Mouse (Mus musculus): ENCODE measurements at regions not wholly inside any gene's neighbourhood (a gene's known extent, or its start where the extent isn't known, plus 50 kb on each side); places are given as distances from the start of the nearest gene placed in this dataset.

DNA sequence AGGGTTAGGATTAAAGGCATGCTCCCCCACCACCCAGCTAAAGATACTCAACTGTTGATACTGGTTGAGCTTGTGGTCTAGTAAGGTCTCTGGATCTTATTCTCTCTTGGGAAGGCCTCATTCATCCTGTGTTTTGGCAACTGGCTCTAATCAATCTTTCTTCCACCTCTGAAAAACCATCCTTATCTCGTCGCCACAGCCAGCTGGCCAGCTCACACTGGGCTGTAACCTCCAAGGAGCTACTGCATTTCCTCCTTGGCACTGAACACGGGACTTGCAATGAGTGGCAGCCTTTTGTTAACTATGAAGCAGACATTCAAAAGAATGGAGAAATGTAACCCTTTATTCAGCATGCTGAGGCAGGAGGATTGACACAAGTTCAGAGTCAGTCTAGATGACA lies 61.4 kb upstream of the Slc6a6 start:
- 79% methylated on average over 3 of the region's 3 CpGs for WGBS
- H3K27ac ChIP-seq (replicated peaks): no peak overlapping the region
- no peaks in the 10 kb centered on the region for H3K9me3 ChIP-seq (replicated peaks)
- H3K4me1 ChIP-seq: peaks cover 4% of the 10 kb centered on the region
- no peaks in the 10 kb centered on the region for H3K36me3 ChIP-seq
- H3K27me3 ChIP-seq (ENCODE audit: low read depth, poor library complexity, severe bottlenecking): no peaks in the 10 kb centered on the region
- no peak overlapping the region for H3K4me3 ChIP-seq
- DNase-seq (ENCODE audit: low spot score): no peak

DNA sequence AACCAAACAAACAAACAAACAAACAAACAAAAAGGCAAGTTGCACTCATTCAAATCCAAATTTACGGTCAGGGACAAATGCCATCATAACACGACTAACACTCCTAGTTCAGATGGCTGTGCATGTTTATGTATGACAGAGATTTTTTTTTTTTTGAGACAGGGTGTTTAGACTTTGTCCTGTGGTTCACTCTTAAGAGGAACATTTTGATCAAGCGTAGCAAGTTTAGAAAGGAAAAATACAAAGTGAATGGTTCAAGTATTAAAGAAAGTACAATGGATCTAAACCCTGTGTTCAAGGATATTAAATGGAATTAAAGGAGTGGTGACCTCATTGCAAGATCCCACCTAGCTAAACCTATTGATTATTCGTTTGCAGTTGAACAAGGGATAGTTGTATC lies 60.2 kb upstream of the Slc6a6 start:
- H3K27me3 ChIP-seq (ENCODE audit: low read depth, poor library complexity, severe bottlenecking): no peaks in the 10 kb centered on the region
- no peak overlapping the region for H3K27ac ChIP-seq (replicated peaks)
- no peaks in the 10 kb centered on the region for H3K9me3 ChIP-seq (replicated peaks)
- DNase-seq (ENCODE audit: low spot score): no peak
- H3K4me1 ChIP-seq: no peaks in the 10 kb centered on the region
- 88% methylated on average over 4 of the region's 4 CpGs for WGBS
- H3K4me3 ChIP-seq: no peak overlapping the region
- H3K36me3 ChIP-seq: no peaks in the 10 kb centered on the region

DNA sequence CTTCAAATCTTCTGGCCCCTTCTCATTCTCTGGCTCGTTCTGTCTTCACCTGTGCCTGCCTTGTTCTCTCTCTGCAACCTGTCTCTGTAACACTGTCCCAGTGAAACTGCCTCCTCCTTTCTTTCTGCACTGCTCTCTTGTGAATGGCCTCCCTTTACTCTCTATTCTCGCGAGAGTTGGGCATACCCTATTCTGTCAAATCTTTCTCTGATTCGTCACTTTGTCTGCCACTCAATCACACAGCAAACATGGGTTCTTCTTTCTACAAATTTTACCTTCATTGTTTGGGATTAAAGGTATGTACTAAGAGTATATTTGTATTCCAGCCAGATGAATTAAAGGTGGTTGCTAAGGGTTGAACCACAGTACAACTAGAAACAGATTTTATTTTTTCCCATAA lies 54.6 kb upstream of the Slc6a6 start:
- Histone ChIP-seq H3K9me3 (replicated peaks) (no peaks in the 10 kb centered on the region), H3K27me3 (ENCODE audit: low read depth, poor library complexity, severe bottlenecking) (no peaks in the 10 kb centered on the region), H3K36me3 (no peaks in the 10 kb centered on the region), H3K4me1 (no peaks in the 10 kb centered on the region), H3K27ac (replicated peaks) (no peak overlapping the region), H3K4me3 (no peak overlapping the region)
- DNase-seq (ENCODE audit: low spot score): no peak
- WGBS: 91% methylated on average over 4 of the region's 4 CpGs

DNA sequence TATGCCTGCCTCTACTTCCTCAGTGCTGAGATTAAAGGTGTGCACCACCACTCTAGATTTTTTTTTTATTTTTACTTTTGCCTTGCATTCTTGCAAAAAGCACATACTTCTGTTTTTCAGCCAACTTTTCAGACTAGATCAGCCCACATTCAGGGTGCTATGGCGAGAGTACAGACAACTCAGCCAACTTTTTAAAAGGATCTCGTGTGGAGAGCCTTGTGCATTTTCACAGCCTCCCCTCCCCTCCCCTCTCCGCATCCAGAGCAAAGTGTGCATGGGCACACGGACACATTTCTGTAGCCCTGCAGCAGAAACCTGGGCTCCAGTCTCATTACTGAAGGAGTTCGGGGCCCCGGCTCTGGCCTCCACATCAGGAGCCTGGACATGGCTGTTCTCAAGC lies 52.6 kb upstream of the Slc6a6 start:
- no peaks in the 10 kb centered on the region for H3K4me1 ChIP-seq
- 88% methylated on average over 6 of the region's 6 CpGs for WGBS
- H3K27me3 ChIP-seq (ENCODE audit: low read depth, poor library complexity, severe bottlenecking): no peaks in the 10 kb centered on the region
- H3K36me3 ChIP-seq: no peaks in the 10 kb centered on the region
- H3K4me3 ChIP-seq: no peak overlapping the region
- H3K9me3 ChIP-seq (replicated peaks): no peaks in the 10 kb centered on the region
- DNase-seq (ENCODE audit: low spot score): no peak
- no peak overlapping the region for H3K27ac ChIP-seq (replicated peaks)

All from midbrain, embryonic 10.5 days (tissue).